Mouse (Mus musculus): ENCODE data around the gene Slc41a2.
"Not testable (repeated sequence)": the region's sequence is repeated elsewhere in the genome, so short reads cannot be mapped to it uniquely, and the experiment has no call there.

Slc41a2 gene

DNA sequence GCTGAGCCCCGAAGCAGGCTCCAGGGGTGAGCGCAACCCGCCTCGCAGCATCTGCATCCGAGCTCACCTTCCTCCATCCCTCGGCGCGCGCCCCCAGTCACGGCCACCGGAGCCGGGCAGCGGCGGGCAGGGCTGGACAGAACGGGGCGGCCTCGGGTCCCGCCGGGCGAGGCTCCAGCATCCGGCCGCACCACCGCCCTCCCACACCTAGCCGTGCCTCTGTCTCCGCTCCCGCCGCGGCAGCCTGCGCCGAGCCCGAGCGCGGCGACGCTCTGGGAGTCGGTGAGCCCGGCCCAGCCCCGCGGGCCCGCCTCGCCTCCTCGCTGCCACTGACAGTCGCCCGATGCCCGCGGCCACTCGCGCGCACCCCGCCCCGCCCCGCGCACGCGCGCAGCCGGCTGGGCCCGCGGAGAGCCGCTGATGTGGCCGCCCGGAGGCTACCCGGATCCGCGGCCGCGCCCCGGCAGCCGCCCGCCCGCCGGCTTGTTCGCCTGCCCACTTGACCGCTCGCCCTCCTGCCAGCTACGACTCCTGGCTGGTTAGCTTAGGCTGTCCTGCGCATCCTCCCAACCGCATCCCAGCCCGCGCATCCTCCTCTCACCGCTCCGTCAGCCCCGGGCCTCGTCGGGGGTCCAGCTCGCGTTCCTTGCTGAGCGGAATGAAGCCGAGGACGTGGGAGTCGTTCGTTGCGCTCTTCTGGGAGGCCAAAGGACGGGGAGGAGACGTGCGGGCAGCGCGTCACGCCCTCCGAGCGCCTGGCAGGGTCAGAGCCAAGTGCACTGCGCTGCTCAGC is at the start of gene Slc41a2:
Gene Slc41a2, minus strand, starts transcription at position 724 of the 793 bp plus-strand sequence.
- DNase-seq, result peak; percentile 65

DNA sequence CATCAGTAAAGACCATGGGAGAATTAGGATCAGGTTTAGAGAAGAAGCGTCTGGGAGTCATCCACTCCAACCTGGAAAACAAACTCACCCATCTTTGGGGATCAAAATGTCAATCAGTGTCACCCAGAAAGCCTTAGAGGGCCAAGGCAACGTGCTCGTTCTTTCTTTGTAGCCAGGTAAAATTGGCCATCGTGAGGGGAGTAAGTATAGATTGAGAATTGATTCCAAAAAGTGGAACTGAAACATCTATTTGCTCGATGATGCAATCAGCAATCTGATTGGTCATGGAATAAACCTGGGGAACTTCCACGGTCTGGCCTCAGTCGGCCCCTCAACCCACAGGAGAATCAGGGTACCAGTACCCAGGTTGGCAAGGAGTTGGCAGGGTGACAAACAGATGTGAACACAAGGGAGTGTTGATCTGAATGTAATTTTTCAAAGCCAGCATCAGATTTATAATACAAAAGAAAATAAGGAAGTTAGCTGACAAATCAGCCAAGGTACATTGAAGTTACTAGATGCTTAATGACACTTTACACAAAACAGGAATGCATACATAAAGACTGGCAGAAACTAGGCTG is 47.7 kb upstream of the Slc41a2 start:
- no peak for DNase-seq

DNA sequence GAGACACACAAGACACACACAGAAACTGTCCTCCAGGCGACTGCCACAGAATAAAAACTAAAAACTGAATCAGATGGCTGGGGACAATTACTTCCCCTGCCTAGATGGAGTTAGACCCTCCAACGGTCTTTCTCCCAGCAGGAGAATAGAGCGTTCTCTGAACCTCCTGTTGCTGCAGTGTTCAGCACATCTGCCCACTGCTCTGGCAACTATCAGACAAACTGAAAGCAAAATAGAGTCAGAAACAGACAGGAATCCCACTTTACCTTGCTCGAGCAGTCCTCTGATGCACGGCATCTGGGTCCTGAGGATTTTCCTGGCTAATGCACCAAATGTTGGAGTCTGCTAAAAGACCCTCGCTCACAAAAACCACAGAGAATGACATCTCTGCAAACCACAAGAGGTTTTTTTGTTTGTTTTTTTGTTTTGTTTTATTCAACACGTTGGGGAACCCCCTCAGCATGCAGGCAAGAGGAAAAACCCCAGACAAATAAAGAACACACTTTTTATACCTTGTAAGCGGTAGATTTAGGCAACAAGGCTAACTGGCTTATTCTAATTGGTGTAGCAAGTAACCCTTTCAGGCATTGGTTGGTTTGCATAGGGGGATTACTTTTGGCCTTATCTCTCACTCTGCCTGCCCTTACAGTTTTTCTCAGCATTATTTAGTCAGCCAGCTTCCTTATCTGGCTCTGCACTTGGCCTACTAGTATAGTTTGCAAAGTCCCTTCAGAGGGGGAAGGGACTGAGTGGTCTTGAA is 47.0 kb upstream of the Slc41a2 start:
- DNase-seq, result no peak

DNA sequence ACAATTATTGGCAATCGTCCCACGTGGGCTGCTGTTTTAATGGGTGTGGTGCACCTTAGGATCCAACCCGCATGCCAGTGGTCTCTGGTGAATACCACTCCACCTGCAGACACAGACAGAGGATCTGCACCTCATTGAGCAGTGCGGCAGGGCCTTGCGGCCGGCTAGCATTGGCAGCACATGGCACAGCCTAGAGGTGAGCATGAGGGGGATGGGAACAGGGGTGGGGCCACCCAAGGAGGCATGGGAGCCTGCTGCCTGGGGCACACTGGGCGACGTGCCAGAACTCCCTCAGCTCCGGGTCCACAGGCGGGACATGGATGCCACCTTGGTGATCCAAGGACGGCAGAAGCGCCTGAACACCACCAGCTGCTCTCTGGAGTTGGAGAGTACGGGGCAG is 46.2 kb upstream of the Slc41a2 start:
- DNase-seq, result no peak

DNA sequence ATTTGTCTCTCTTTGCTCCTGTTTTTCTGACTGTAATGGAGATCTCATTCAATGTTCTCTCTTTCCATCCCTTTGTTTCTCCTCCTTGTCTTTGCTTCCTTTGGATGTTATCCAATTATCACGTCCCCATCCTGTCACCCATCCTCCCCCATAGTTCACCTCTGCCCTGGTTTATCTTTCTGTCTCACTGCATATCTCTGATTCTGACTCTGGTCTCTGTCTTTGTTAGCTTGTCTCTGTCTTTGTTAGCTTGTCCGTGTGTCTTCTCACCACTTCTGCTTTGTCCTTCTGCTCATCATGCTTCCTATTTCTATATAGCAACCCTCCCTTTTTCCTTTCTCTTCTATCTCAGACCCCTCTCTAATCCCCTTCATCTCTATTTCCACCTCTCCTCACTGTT is 45.3 kb upstream of the Slc41a2 start:
- DNase-seq, result no peak

DNA sequence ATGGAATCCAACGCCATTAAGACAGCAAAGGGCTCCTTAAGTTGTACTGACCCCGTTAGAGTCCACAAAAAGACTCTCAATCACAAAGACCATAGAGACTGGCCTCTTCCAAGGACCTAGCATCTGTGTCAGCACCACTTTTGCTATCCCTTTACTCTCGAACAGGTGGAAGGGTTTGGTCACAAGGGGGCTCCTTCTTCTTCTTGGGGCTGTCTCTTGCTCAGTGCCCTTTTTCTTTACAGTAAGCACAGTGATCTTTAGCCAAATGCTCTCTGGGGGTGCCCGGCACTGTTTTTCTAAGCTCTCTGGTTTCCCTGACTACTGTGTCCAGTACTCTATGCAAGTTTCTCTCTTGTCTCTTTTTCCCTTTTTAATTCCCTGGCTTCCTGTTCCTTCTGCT is 44.8 kb upstream of the Slc41a2 start:
- no peak for DNase-seq

DNA sequence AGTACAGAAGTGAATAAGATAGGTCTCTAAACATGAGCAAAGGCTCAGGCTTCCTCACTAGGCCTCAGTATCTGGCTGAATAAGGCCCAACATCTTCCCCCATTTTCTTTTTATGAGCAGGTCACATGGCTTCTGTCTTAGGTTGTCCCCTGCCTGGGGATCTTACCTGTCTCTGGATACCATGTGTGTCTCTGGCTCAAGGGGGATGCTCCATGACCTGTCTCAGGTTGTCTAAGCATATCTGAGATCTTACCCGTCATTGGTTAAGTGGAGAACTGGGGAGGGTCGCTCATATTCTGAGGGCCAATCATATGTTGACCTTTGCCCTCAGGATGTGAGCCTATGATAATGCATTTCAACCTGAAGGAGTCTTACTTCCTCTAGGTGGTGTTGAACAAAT is 42.8 kb upstream of the Slc41a2 start:
- DNase-seq, result no peak

DNA sequence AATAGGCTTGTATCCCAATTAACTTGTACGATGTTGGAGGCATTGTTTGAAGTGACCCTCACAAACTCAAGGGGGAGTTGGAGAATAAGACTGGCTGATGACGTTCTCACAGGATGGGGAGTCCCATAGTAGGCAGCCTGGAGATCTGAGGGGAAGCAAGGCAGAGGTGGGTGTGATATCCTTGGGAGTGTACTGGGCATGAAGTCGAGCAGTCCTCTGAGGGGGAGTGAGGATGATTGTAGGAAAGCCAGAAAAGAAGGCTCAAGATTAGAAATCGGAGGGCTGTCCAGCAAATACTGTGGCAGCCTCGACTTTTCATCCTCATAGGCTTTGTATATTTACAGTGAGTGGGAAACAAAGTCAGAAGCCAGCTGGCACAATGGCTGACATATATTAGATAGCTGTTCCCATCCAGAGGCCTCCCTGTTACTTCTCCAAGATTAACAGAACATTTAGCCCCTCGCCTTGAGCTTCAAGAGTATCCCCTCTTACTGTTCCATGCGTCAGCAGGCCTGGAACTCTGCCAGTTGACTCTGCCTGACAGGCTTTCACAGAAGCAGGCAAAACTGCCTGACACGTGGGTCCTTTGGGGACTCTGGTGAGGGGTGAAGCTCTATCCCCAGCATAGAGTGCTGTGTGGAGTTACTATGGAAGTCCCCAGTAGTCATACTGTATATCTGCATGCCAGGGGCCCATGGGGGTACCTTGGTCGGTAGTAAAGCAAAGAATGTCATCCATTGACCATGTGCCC is 40.6 kb upstream of the Slc41a2 start:
- no peak for DNase-seq

DNA sequence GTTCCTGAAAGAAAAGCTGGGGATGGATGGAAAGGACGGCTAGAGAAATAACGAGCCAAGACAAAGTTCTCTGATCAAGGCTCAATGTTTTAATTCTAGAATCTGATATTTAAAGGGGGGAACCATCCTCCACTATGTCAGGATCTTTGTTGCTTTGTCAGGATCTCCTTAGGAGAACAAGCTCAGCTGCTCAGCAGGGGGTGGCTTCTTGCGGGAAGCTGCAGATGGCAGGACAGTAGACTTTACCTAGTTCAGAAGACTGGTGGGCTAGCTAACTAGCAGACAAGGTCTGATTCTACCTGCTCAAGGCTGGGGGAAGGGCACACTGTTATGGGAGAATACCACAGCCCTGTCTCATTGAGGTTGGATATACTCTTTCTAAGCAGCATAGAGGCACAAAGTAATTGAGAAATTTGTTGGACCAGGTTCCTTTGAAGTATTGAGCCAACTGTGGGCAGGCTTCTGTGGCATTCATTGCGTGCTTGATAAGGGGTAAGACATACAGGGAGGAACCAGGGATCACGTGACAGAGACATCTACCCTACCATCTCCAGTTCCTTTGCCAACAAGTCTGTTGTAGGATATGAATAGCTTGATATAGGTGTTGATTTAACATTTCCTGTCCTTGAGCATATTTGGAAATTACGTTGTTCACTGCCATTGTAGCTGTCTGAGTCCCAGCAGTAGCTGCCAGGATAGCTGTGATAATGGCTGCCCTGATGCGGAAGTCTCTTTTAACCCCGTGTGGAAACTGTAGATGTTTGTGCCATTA is 39.4 kb upstream of the Slc41a2 start:
- no peak for DNase-seq

DNA sequence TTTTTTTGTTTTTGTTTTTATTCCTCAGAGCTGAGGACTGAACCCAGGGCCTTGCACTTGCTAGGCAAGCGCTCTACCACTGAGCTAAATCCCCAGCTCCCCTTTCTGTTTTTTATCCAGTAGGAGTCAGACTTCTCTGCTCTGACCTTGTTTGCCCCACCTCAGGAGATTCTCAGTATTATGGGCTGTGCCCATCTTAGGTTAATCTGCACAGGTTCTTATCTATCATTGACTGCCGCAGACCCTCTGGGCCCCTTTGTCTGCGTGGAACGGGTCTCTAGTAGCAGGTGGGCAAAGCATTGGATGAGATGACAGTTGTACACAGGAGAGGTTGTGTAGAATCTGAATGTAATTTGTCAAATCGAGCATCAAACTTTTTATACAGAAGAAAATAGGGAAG is 37.8 kb upstream of the Slc41a2 start:
- not testable (repeated sequence) for DNase-seq

DNA sequence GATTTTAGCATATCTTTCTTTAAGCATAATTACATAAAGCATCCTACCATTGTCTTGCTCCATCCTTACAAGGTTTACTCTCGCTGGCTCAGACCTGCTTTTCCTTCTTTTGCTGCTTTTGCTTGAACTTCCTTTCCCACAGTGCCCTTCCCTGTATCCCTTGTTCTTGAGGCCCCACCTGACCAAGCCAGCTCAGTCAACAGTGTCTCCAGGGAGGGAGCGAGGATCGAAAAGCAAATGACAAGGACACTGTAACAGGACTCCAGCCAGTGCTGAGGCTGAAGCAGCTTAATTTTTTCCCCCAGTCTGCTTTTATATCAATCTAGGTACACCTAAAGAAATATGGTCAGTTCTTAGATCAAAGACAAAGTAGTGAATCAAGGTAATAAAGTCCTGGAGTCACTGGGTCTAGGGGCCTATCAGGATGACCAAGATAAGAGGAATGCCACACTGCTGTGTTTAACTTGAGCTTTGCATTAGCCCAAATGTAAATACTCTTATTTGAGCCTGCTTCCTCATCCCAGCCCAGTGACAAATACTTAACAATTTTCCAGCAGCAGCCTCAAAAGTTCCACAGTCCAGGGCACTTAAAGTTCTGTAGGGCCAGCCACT is 36.5 kb upstream of the Slc41a2 start:
- no peak for DNase-seq

DNA sequence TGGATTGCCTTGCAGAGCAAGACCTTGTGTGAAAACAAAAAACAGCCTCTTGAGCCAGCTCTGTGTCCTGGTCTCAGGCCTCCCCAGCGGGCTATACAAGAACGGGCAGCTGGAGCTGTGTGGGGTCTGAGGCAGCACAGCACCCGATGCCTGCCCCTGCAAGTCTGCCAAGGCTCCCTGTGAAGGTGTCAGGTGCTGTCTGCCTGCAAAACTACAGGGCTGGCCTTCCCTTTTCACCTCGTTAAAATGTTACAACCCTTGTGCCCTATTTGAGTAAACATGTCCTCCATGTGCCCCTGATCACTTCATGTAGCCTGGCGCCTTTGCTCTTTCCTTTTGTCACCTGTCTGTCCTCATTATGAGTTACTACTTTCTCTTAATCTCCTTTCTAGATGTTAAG is 31.2 kb upstream of the Slc41a2 start:
- DNase-seq, result no peak

DNA sequence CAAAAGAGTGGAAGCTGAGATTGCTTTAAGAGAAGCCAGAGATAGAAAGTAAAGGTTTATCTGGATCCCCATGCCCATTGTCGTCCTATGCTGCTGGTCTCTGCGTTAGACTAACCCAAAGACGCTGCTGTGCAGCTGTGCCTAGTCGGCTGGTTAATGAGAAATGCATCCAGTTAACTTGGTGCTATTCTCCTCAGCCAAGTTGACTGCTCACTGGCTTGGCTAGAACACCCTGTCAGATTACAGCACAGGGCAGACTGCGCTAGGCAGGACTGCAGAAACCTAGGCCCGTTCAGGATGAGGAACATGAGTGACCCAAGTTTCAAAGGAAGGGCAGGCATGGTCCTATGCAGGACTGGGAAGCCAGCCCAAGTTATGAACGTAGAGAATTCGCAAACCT is 25.8 kb upstream of the Slc41a2 start:
- no peak for DNase-seq

DNA sequence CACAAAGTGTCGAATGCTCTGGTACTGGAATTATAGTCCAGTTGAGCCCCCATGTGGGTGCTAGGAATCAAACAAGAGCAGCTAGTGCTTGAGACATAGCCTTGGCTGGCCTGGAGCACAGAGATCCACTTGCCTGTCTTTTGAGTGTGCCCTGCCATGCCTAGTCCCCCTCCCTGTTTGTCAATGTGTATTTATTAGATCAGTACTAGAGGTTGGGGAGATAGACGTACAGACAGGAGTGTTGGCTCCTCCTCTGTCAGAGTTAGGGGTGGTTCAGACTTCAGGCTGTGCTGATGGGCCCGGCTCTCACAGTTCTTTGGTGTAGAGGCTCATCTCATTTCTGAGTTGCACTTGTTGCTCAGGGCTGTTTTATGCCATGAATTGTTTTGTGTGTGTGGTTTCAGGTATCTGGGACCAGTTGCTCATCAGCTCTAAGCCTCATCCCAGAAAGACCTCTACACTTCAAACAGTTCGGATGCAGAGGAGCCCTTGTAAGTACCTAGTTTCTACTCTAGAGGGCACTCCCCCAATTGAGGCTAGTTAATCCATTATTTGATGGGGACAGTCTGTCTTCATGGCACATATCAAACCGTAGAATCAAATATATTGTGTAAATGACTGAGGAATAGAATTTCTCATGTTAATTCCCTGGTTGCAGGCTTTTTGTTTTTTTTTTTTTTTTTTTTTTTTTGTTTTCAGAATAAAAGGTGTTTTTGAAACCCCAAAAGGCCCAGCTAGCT is 24.1 kb upstream of the Slc41a2 start:
- DNase-seq, result peak; percentile 55

DNA sequence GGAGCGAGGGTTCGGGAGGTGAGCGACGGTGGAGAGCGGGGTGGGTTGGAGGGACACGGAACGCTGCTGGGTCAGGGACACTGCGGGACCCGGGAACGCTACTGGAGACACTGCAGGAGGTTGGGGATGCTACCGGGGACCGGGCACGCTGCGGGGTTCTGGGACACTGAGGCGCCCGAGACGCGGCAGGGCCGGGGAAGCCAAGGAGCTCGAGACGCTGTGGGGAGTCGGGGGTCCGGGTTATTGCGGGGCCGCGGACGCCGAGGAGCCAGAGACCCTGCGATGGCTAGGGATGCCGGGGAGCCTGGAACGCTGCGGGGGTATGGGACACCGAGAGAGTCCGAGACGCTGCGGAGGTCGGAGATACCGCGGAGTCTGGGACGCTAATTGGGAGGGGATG is 22.7 kb upstream of the Slc41a2 start:
- DNase-seq, result no peak

DNA sequence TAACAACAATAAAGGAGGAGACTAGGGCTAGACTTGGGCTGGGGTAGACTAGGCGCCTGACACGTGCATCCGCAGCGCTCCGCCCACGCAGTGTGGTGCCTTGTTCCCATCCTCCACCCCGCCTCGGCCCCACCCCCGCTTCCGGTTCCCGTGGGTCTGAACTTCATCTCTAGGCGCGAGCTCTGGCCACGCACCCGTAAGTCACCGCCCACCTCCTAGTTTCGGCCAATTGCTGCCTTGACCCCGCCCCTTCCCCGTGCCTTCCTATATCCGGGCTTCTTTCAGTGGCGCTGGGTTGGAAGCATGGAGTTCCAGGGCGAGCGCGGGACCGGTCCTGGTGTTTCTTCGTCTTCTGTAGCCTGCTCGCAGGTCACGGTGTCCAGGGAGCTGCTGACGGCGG is 22.3 kb upstream of the Slc41a2 start, which contains the start of gene D10Wsu102e:
Gene D10Wsu102e, plus strand, starts transcription at position 266 of the 400 bp plus-strand sequence.
- DNase-seq, result peak; percentile 99

DNA sequence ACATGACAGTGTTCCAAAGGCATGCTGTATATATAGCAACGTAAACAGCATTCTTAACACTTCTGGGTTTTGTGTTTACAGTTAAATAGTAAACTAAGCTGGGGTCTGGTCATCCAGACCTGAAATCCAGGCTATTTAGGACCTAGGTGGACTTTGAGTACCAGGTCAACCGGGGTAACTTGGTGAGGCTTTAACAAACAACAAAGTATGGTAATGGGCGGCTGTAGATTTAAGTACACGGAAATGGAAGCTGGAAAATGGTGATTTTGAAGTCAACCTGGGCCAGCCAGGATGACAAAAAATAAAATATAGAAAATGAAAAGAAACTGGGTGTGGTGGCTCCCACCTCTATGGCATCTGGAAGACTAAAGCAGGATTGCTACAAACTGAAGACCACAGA is 21.8 kb upstream of the Slc41a2 start:
- DNase-seq, result no peak

DNA sequence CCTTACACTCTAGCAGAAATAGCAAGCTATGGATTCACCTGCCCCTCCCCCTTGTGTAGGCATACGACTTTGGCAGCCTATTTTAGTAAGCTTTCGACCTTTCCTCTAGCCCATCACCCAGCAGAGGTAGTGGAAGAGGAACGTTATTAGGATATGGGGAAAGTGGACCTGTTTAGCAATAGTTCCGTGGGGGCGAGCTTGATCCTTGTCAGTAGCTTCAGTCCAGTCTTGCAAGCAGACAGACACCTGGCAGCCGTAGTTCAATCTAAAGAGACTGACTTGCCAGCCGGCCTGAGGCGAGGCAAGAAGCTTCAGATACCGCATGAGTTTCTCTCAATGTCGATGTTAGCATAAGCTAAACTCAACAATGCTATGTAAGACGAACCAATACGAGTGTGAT is 18.7 kb upstream of the Slc41a2 start:
- DNase-seq, result no peak

DNA sequence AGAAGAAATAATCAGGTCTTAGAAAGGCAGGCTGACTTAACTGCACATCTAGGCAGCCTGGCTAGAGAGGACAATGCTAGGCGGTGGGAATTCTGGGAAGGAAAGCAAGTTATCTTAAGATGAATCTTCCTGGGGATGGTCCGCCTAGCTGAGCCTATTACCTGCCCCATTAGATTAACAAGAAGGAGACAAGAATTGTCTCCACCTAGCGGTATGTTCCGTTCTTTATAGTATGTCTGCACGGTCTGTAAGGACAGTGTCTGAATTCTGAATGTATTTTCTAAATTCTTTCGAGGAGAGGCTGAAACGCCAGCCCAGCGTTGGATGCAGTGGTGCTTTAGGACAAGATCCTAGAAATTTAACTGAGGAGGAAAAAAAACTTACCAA is 16.6 kb upstream of the Slc41a2 start:
- peak; percentile 70 for DNase-seq

DNA sequence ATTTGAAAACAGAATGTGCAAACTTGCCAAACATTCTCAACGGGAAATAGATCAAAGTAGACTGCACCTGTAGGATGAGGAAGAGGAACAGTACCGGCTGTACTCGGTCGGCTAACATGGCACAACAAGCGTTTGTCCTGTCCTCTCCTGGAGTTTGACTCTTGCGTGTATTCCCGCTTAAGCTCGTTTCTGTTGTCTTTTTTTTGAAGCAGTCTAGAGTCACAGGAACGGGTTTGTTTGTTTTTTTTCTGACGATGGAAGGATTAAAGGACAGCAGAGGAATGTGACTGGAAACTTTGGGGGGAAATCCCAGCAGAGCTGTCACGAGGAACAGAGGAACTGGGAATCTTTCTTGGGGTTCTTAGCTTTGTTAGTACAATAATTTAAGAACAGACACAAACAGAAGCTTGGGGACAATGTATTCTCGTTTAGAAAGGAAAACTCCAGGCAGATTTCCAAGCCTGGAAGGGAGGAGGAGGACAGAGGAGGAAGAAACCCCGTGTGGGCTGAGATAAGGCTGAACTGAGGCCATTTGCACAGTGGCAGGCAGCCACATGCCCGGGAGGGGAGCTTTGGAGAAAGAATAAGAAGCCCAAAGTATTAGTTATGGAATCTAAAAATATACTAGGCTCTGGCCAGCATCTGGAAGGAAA is 16.1 kb upstream of the Slc41a2 start:
- DNase-seq, result peak; percentile 49

DNA sequence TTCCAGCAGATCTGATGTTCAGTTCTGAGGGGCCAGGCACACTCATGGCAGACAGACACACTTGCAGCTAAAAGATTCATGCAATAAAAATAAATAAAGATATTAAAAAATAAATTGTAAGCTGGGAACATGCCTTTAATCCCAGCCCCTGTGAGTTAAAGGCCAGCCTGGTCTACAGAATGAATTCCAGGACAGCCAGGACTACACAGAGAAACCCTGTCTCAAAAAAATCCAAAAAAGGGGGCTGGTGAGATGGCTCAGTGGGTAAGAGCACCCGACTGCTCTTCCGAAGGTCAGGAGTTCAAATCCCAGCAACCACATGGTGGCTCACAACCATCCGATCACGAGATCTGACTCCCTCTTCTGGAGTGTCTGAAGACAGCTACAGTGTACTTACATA is 14.1 kb upstream of the Slc41a2 start:
- not testable (repeated sequence) for DNase-seq
